Mouse (Mus musculus) ovary, postnatal 10 days (tissue): Measurements from ENCODE around the gene Zfp827.
A peak's percentile ranks its signal among the peaks of the same experiment; 100 is the strongest.

ENCODE experiments used
- DNase-seq: peaks from one replicate; pipeline ENCODE4 v3.0.0; 2022; ENCODE audit warnings: low spot score

Zfp827 gene

DNA sequence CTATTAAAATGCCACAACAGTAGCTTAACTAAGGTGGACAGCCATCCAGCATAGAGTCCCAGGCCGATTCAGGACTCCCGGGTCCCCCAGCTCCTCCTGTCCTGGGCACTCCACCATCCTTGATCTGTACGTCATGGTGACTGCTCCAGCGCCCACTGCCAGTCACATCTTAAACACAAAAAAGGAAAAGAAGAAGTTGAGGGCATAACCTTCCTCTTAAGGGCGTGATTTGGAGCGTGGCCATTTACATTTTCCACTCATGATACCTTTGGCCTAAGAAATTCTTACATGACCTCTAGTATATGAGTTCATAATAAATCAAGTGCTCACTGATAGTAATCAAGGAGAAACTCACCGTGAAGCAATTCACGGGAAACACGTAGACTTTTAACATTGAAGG lies 131.2 kb downstream of the Zfp827 start:
- DNase-seq: no peak

- DNase-seq: no peak
These were observed 132.1 kb downstream of the Zfp827 start for GRCm38 (mm10) chr8:79160302-79160701.

DNA sequence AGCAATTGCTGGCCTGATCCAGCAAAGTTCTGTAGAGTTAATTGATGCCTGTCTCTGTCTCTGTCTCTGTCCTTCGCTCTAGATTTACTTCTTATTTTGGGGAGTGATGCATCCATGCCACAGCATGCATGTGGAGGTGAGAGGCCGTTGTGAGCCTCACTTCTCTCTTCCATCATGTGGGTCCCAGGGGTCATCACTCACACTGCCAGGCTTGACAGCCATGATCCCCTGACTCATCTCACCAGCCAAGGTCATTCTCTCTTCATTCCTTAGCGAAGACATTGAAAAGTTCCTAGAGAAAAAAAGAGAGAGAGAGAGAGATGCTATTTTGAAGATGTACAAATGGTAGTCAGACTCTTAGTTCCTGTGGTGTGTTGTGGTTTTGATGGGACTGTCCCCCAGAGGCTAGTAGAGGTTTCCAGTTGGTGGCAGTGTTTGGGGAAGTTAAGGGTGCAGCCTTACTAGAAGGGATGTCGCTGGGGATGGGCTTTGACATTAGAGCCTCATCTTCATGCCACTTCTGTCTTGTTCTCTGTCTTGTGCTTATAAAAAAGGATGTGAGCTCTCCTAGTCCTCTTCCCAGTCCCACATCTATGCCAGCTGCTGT lies 133.0 kb downstream of the Zfp827 start:
- DNase-seq: no peak

GRCm38 (mm10) chr8:79162533-79163308 lies 134.5 kb downstream of the Zfp827 start:
- DNase-seq: peak; percentile 14

DNA sequence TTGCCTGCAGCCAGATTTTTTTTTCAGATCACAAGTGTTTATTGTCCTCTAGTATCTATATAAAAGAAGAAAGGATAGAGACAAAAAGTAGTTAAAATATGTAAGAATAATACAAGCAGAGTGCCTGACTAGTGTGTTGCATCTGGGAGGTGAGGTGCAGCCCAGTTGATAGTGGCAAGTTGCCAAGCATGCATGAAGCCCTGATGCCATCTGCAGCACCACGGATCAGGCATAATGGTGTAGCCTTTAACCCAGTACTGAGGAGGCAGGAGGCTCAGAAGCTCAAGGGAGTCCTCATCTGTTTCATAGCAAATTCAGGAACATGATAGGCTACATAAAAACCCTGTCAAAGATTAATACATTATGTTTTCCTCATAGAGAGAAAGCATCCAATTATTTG lies 136.1 kb downstream of the Zfp827 start:
- no peak for DNase-seq

DNA sequence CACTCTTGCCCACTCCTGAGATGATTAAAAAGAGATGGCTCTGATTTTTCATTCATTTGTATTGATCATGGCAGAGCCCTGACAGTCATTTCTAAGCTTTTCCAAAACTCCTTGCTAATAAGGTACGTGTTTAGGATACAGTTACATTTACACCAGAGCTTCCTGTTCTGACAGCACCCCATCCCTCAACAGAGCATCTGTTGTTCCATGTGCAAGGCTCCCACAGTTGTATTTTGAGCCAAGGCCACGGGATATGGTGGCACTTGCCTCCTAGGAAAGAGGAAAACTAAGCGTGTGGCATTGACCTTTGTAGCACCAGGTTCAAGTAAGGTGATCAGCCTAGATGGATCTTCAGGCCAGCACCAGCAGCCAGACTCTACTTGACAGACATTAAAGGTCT lies 137.0 kb downstream of the Zfp827 start:
- no peak for DNase-seq

DNA sequence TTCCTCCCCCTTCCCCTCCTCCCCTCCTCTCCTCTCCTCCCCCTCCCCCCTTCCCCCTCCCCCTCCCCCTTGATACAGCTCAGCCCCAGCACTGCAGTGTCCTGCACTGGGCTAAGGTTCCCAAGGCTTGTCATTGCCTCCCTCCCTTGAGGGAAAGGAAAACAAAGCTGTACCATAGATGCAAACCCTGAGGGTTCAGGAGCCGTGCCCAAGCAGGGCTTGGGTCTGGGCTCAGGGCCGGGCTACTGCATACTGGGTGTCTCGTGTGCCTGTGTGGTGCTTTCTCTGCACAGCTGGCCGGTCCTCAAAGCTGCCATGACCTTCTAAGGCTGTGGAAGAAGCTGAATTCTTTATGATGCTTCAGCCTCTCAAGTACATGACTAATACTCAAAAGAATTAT lies 145.4 kb downstream of the Zfp827 start:
- no peak for DNase-seq

DNA sequence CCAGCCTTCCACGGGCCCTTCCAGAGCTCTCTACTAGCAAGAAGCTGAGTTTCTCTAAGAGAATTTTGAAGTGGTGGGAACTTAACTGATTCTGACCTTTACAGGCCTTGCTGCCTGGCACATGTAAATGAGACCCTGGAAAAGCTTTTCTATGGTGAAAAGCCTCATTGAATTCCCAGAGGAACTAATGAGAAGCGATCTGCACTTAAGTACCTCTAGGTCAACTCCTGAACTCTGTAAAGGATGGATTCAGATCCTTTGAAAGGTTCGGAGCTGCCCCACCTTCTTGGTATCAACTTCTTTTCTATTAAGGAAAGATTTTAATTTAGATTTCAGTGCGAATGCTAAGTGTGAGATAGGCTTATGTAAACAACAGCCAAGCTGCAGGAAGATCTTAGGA lies 147.8 kb downstream of the Zfp827 start:
- no peak for DNase-seq

DNA sequence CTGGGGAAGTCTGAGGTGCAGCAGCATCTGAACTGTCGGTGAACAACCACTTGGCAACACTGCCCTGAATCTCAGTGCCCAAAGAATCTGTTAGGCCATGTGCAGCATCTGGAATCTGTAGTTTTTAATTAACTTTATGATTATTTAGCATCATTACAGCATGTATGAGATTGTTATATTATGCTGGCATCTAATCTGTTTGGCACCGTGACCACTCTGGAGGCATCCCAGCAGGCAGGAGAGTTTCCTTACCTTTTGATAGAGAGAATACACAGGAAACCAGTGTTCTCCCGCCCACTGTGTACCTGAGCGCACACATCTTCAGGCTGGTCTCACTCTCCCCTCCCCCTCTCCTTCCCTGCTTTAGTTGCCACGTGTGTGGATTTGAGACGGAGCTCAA lies 151.4 kb downstream of the Zfp827 start:
- no peak for DNase-seq

GRCm38 (mm10) chr8:79185488-79185887 lies 157.3 kb downstream of the Zfp827 start:
- no peak for DNase-seq

DNA sequence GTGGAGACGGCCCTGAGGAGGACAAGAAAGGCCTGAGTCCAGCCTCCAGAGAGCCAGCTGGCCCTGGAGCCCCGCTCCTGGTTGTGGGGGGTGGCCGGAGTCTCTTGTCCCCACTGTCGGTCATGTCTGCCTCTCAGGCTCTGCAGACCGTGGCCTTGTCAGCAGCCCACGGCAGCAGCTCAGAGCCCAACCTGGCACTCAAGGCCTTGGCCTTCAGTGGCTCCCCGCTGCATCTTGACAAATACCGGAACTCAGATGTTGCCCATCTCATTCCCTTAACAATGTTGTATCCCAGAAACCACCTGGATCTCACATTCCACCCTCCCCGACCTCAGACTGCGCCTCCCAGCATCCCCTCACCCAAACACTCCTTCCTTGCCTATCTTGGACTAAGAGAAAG lies 161.8 kb downstream of the Zfp827 start:
- DNase-seq: no peak

DNA sequence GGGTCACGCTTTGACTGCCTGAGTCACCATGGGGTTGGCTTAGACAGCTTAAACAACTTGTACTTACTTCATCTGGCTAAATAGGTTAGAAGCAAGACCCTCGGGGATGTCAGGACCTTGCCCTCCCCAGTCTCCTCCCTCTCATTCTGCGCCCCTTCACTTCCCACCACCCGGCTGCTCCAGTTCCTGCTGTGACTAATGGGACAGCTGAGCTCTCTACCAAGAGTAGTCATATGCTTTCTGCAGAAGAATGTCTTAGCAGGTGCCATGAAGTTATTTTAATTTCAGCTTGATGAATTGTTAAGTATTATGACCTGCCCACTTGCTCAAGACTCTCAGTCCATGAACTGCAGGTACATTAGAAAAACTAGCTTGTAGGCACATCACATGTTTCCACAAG lies 168.2 kb downstream of the Zfp827 start:
- no peak for DNase-seq

- no peak for DNase-seq
These were observed 170.4 kb downstream of the Zfp827 start for GRCm38 (mm10) chr8:79198675-79199074.

DNA sequence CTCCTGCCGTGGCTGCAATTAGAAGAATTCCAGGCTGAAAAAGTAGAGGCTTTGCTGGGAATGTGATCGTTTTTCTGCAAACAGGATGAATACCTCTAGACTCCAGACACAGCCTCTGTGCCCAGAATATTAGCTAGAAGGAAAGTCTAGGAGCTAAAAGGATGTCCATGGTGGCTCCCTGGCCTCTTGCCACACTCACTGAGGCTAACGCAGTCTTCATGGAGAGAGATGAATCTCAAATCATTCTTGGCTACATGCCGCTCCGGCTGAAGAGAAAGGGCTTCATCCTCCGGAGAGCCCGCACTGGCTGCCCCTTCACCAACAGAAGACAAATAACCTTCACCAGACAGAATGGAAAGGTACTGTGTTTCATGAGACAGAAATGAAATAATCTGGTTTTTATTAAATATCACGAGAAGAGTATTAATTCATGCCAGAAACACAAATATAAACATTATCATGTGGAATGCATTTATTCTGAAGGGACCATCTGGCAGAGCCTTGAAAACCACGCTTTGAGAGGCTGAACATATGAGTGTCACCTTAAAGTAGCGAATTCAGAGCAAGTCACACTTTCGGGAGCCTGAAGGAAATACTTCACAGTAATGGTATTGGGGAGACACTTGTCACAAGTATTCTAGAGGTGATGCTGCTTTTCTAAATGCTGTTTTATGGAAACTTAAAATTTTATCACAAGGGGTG lies 173.4 kb downstream of the Zfp827 start:
- DNase-seq: no peak

DNA sequence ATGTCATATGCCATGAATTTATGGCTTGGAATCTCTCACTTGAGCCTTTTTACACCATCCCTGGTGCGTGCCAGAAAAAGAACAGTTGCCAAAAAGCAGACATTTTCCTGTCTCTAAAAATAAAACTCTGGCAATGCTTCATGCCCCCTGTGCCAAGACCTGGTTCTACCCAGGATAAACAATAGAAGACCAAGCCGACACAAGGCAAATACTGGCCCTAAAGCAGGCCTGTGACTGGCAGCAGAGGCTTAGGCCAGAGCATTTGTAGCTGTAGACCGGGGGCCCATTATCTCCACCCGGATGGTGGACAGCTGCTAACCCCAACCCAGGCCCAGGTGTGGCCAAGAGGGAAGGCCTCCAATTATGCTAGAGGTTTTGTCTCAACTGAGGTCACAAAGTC lies 178.7 kb downstream of the Zfp827 start:
- DNase-seq: no peak

- no peak for DNase-seq
These were observed 179.9 kb downstream of the Zfp827 start for GRCm38 (mm10) chr8:79208181-79208580.

DNA sequence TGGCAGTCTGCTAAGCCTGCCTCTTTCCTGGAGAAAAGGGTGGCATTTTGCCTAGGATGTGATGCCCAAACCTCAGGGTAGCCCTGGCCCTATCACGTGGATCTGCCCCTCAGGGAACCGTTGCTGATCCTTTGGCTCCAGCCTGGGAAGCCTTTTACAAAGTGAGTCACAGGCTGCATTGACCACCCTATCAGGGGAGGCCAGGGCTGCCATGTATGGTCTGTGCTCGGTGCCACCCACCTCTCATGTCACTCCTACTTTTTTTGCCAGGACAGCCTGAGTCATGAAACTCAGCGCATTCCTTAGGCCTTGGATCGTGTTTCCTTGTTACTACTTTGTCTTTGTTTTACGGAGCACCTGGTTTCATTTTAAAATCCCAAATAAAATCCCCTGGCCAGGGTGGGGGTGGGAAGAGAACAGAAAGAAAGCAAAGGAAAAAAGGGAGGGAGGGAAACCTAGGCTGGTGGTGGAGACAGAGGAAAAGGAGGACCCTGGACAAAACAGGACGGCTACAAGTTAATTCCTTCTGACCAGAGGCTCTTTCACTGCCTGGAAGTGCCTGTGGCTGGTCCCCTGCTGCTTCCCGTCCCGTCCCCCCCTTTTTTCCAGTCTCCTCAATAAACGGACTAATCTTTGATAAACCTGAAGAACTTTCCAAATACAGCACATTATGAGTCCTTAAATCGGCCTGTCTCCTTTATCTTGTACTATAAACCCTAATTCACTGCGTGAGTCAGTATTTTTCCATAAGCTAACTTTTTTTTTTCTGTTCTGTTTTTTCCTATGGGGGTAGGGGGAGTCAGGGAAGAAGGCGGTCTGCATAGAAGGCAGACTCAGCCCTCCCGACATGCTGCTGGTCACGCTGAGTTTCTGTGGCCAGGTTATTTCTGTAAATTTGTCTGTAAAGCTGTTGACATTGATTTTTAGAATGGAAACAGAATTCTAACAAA lies 180.7 kb downstream of the Zfp827 start:
- no peak for DNase-seq

DNA sequence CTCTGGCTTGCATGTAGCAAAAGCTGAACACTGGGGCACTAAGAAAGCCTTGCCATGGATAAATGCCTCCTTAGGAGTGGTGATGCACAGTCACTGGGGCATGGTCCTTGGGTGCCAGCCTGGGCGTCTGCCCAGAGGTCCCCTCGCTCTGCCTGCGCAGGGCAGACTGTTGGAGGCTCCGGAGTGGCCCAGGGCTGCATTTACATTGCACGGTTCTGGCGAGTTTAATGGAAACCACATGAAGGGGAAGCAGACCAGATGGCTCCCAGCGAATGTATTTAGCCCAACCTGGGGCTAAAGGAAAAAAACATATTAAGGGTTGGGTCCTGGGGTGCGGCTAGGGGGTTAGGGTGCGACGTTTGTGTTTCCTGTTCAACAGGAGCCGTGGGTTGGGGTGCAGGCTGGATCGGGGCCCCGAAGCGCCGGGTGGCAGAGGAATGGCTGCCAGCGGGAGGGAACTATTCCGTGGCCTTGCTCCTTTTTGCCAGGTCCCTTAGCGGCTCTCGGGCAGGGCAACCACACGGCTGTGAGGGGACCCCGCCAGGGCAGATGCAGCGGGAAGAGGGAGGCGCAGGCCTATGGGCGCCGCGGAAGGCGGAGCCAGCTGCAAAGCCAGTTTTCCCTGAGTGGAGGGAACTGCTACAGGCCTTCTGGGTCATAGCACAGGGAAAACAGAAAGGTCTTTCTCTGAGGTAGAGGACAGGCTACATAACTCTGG lies 181.6 kb downstream of the Zfp827 start:
- DNase-seq: no peak

DNA sequence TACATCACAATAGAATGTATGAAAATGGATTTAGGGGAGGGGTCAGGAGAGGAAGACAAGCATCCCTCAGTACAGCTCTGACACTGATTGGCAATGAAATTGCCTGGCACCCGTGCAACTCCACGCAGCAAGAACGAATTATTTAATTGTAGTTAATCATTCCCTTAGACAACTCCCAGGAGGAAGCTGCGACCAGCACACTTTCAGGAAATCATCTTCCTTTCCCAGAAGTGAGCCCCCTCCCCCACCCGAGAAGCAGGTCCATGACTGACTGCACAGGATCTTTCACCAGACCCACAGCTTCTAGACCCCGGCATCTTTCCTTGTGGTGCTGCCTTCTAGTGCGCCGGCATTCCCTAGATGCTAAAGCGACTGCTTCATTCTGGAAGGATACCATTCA lies 183.4 kb downstream of the Zfp827 start:
- DNase-seq: no peak

- DNase-seq: no peak
These were observed 194.0 kb downstream of the Zfp827 start for GRCm38 (mm10) chr8:79222106-79222751.

- DNase-seq: no peak
These were observed 194.5 kb downstream of the Zfp827 start for GRCm38 (mm10) chr8:79222752-79223141.
